Mouse (Mus musculus): ENCODE measurements around the gene Tenm4. TPM values are rescaled to one million over a fixed set of nuclear protein-coding genes. Genes with fewer than 3 reads are reported as not detected.
A peak's percentile ranks its signal among the peaks of the same experiment; 100 is the strongest.

The Tenm4 gene
- polyA plus RNA-seq, 1 experiment from 2014 or later: 11.4 TPM

GRCm38 (mm10) chr7:96176781-96177180 lies 5.7 kb downstream of the Tenm4 start:
- Histone ChIP-seq H3K9ac (ENCODE audit: low read depth, low read length) (no peak overlapping the region), H3K36me3 (ENCODE audit: control insufficient read depth, insufficient read depth, low read length) (no peaks in the 10 kb centered on the region), H3K4me1 (ENCODE audit: control insufficient read depth, insufficient read depth, low read length) (no peaks in the 10 kb centered on the region), H3K27me3 (ENCODE audit: control insufficient read depth, insufficient read depth, low read length) (no peaks in the 10 kb centered on the region), H3K27ac (ENCODE audit: low read depth, low read length) (no peak overlapping the region), H3K4me3 (ENCODE audit: low read depth, low read length) (no peak overlapping the region), H3K9me3 (replicated peaks; ENCODE audit: control insufficient read depth, low read length) (no peaks in the 10 kb centered on the region), H3K4me2 (no peak overlapping the region)
- no peak for ATAC-seq (replicated peaks; ENCODE audit: insufficient number of reproducible peaks, low FRiP score, low TSS enrichment)
- 78% methylated on average over 8 of the region's 8 CpGs for whole genome bisulfite sequencing (ENCODE audit: insufficient replicate concordance)

GRCm38 (mm10) chr7:96181751-96182150 lies 10.7 kb downstream of the Tenm4 start:
- H3K27me3 ChIP-seq (ENCODE audit: control insufficient read depth, insufficient read depth, low read length): no peaks in the 10 kb centered on the region
- no peak overlapping the region for H3K9ac ChIP-seq (ENCODE audit: low read depth, low read length)
- H3K4me3 ChIP-seq (ENCODE audit: low read depth, low read length): no peak overlapping the region
- no peaks in the 10 kb centered on the region for H3K4me1 ChIP-seq (ENCODE audit: control insufficient read depth, insufficient read depth, low read length)
- 86% methylated on average over 4 of the region's 4 CpGs for WGBS (ENCODE audit: insufficient replicate concordance)
- no peaks in the 10 kb centered on the region for H3K36me3 ChIP-seq (ENCODE audit: control insufficient read depth, insufficient read depth, low read length)
- no peaks in the 10 kb centered on the region for H3K9me3 ChIP-seq (replicated peaks; ENCODE audit: control insufficient read depth, low read length)
- no peak overlapping the region for H3K4me2 ChIP-seq
- H3K27ac ChIP-seq (ENCODE audit: low read depth, low read length): no peak overlapping the region
- no peak for ATAC-seq (replicated peaks; ENCODE audit: insufficient number of reproducible peaks, low FRiP score, low TSS enrichment)

GRCm38 (mm10) chr7:96183195-96183594 lies 12.1 kb downstream of the Tenm4 start:
- ATAC-seq (replicated peaks; ENCODE audit: insufficient number of reproducible peaks, low FRiP score, low TSS enrichment): no peak
- Histone ChIP-seq H3K36me3 (ENCODE audit: control insufficient read depth, insufficient read depth, low read length) (no peaks in the 10 kb centered on the region), H3K9ac (ENCODE audit: low read depth, low read length) (no peak overlapping the region), H3K27me3 (ENCODE audit: control insufficient read depth, insufficient read depth, low read length) (no peaks in the 10 kb centered on the region), H3K4me2 (no peak overlapping the region), H3K4me3 (ENCODE audit: low read depth, low read length) (no peak overlapping the region), H3K27ac (ENCODE audit: low read depth, low read length) (no peak overlapping the region), H3K9me3 (replicated peaks; ENCODE audit: control insufficient read depth, low read length) (no peaks in the 10 kb centered on the region), H3K4me1 (ENCODE audit: control insufficient read depth, insufficient read depth, low read length) (no peaks in the 10 kb centered on the region)
- 88% methylated on average over 1 of the region's 1 CpGs for WGBS (ENCODE audit: insufficient replicate concordance)

GRCm38 (mm10) chr7:96185411-96185810 lies 14.4 kb downstream of the Tenm4 start:
- H3K27ac ChIP-seq (ENCODE audit: low read depth, low read length): no peak overlapping the region
- 78% methylated on average over 9 of the region's 9 CpGs for WGBS (ENCODE audit: insufficient replicate concordance)
- H3K27me3 ChIP-seq (ENCODE audit: control insufficient read depth, insufficient read depth, low read length): no peaks in the 10 kb centered on the region
- H3K36me3 ChIP-seq (ENCODE audit: control insufficient read depth, insufficient read depth, low read length): no peaks in the 10 kb centered on the region
- H3K4me3 ChIP-seq (ENCODE audit: low read depth, low read length): no peak overlapping the region
- no peak overlapping the region for H3K9ac ChIP-seq (ENCODE audit: low read depth, low read length)
- ATAC-seq (replicated peaks; ENCODE audit: insufficient number of reproducible peaks, low FRiP score, low TSS enrichment): no peak
- H3K9me3 ChIP-seq (replicated peaks; ENCODE audit: control insufficient read depth, low read length): no peaks in the 10 kb centered on the region
- H3K4me1 ChIP-seq (ENCODE audit: control insufficient read depth, insufficient read depth, low read length): no peaks in the 10 kb centered on the region
- H3K4me2 ChIP-seq: no peak overlapping the region

GRCm38 (mm10) chr7:96203812-96204560 lies 32.9 kb downstream of the Tenm4 start:
- Histone ChIP-seq H3K27ac (ENCODE audit: low read depth, low read length) (no peak overlapping the region), H3K9me3 (replicated peaks; ENCODE audit: control insufficient read depth, low read length) (no peaks in the 10 kb centered on the region), H3K4me1 (ENCODE audit: control insufficient read depth, insufficient read depth, low read length) (no peaks in the 10 kb centered on the region), H3K36me3 (ENCODE audit: control insufficient read depth, insufficient read depth, low read length) (no peaks in the 10 kb centered on the region), H3K27me3 (ENCODE audit: control insufficient read depth, insufficient read depth, low read length) (peaks cover 10% of the 10 kb centered on the region), H3K4me3 (ENCODE audit: low read depth, low read length) (no peak overlapping the region), H3K4me2 (no peak overlapping the region), H3K9ac (ENCODE audit: low read depth, low read length) (no peak overlapping the region)
- WGBS (ENCODE audit: insufficient replicate concordance): 64% methylated on average over 10 of the region's 10 CpGs
- ATAC-seq (replicated peaks; ENCODE audit: insufficient number of reproducible peaks, low FRiP score, low TSS enrichment): no peak

- Histone ChIP-seq H3K4me2 (no peak overlapping the region), H3K9ac (ENCODE audit: low read depth, low read length) (no peak overlapping the region), H3K36me3 (ENCODE audit: control insufficient read depth, insufficient read depth, low read length) (no peaks in the 10 kb centered on the region), H3K4me1 (ENCODE audit: control insufficient read depth, insufficient read depth, low read length) (no peaks in the 10 kb centered on the region), H3K9me3 (replicated peaks; ENCODE audit: control insufficient read depth, low read length) (no peaks in the 10 kb centered on the region), H3K27ac (ENCODE audit: low read depth, low read length) (no peak overlapping the region), H3K4me3 (ENCODE audit: low read depth, low read length) (no peak overlapping the region), H3K27me3 (ENCODE audit: control insufficient read depth, insufficient read depth, low read length) (peaks cover 16% of the 10 kb centered on the region)
- no peak for ATAC-seq (replicated peaks; ENCODE audit: insufficient number of reproducible peaks, low FRiP score, low TSS enrichment)
- 11% methylated on average over 10 of the region's 10 CpGs for WGBS (ENCODE audit: insufficient replicate concordance)
Measured at GRCm38 (mm10) chr7:96204809-96205350, 33.8 kb downstream of the Tenm4 start.

GRCm38 (mm10) chr7:96207071-96207470 lies 36.0 kb downstream of the Tenm4 start:
- no peak for ATAC-seq (replicated peaks; ENCODE audit: insufficient number of reproducible peaks, low FRiP score, low TSS enrichment)
- H3K4me3 ChIP-seq (ENCODE audit: low read depth, low read length): no peak overlapping the region
- H3K36me3 ChIP-seq (ENCODE audit: control insufficient read depth, insufficient read depth, low read length): no peaks in the 10 kb centered on the region
- H3K4me2 ChIP-seq: no peak overlapping the region
- 0 out of 2 replicates have a peak, but pooled peaks cover 7% of the 10 kb centered on the region for H3K4me1 ChIP-seq (ENCODE audit: control insufficient read depth, insufficient read depth, low read length)
- peaks cover 31% of the 10 kb centered on the region for H3K27me3 ChIP-seq (ENCODE audit: control insufficient read depth, insufficient read depth, low read length)
- WGBS (ENCODE audit: insufficient replicate concordance): 54% methylated on average over 3 of the region's 3 CpGs
- H3K9me3 ChIP-seq (replicated peaks; ENCODE audit: control insufficient read depth, low read length): no peaks in the 10 kb centered on the region
- no peak overlapping the region for H3K9ac ChIP-seq (ENCODE audit: low read depth, low read length)
- no peak overlapping the region for H3K27ac ChIP-seq (ENCODE audit: low read depth, low read length)

- no peak overlapping the region for H3K27ac ChIP-seq (ENCODE audit: low read depth, low read length)
- H3K4me3 ChIP-seq (ENCODE audit: low read depth, low read length): peak overlapping the region; percentile 66
- 1% methylated on average over 70 of the region's 75 CpGs for WGBS (ENCODE audit: insufficient replicate concordance)
- H3K36me3 ChIP-seq (ENCODE audit: control insufficient read depth, insufficient read depth, low read length): no peaks in the 10 kb centered on the region
- H3K27me3 ChIP-seq (ENCODE audit: control insufficient read depth, insufficient read depth, low read length): peaks cover 35% of the 10 kb centered on the region
- H3K4me2 ChIP-seq: peak overlapping the region; percentile 77
- no peaks in the 10 kb centered on the region for H3K9me3 ChIP-seq (replicated peaks; ENCODE audit: control insufficient read depth, low read length)
- H3K9ac ChIP-seq (ENCODE audit: low read depth, low read length): peak overlapping the region; percentile 74
- H3K4me1 ChIP-seq (ENCODE audit: control insufficient read depth, insufficient read depth, low read length): 0 out of 2 replicates have a peak, but pooled peaks cover 9% of the 10 kb centered on the region
- peak; percentile 35; the same call in 1 of the 2 replicates for ATAC-seq (replicated peaks; ENCODE audit: insufficient number of reproducible peaks, low FRiP score, low TSS enrichment)
Measured at GRCm38 (mm10) chr7:96209783-96210524, 38.9 kb downstream of the Tenm4 start.

Data from heart, embryonic 11.5 days (tissue).